In the genomic region with DNA sequence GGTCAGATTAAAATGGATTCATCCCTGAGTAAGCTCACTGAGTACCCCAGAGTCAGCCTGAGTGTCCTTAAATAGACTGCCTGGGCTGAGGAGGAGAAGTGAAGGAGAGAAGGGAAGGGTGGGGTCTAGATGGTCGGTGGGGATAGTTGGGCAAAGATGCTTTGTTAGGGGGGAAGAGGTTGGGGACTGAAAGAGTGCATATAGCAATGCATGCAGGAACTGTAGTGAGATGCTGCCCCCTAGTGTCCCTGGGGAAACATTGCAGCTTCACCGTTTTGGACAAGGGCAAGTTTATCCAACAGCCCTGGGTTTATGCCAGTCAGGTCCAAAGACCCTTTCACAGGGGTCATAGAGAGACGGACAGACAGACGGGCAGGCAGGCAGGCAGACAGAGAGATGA, we compare ENCODE assay signal across 10 mouse cellular contexts.
DNase-seq lines count a peak whose midpoint lies in the region; ATAC-seq and TF ChIP-seq lines count a peak whose summit lies in the region.
"Had no signal": no experiment of that assay in that cellular context is flagged by ENCODE, and none has a peak within 500 bp of the region (broad histone marks: within the 10 kb centered on the region; RNA-seq: fewer than 3 reads in every experiment).

No protein-coding gene starts in this region.

- no peak for TF ChIP-seq POLR2A in CH12.LX (IDR thresholded peaks at IDR 0.05; ENCODE audit: low read depth, low read length)

- H3K9me3 ChIP-seq in kidney, embryonic 15.5 days (replicated peaks), result no peaks in the 10 kb centered on the region
- H3K9me3 ChIP-seq in CH12.LX (replicated peaks; ENCODE audit: low read length), result peaks cover 79% of the 10 kb centered on the region
- no peaks in the 10 kb centered on the region for H3K9me3 ChIP-seq in kidney, postnatal 0 days (replicated peaks; ENCODE audit: low read length)
- H3K9me3 ChIP-seq: embryonic facial prominence, embryonic 12.5 days had no signal

- ATAC-seq in kidney, embryonic 15.5 days (replicated peaks; ENCODE audit: low FRiP score), result no peak
- no peak for ATAC-seq in Patski
- no peak for ATAC-seq in kidney, postnatal 0 days (replicated peaks; ENCODE audit: low FRiP score, low read depth)
- ATAC-seq in frontal cortex, adult (ENCODE audit: low TSS enrichment), result no peak

- no peak overlapping the region for H3K4me2 ChIP-seq in kidney, embryonic 15.5 days
- H3K4me2 ChIP-seq in CH12.LX (ENCODE audit: insufficient read depth, low read depth, poor library complexity, severe bottlenecking), result no peak overlapping the region
- no peak overlapping the region for H3K4me2 ChIP-seq in kidney, postnatal 0 days (ENCODE audit: low read length)
- H3K4me2 ChIP-seq: embryonic facial prominence, embryonic 12.5 days; limb, embryonic 12.5 days had no signal

- TF ChIP-seq CTCF in CH12.LX (conservative IDR thresholded peaks at IDR 0.05 in 1 of 2, IDR thresholded peaks at IDR 0.05 in 1 of 2; ENCODE audit: low read depth in 2 of 2, low read length in 2 of 2) (no peak), Patski (IDR thresholded peaks at IDR 0.05) (peak; percentile 68)
- TF ChIP-seq CTCF in kidney, postnatal 0 days (IDR thresholded peaks at IDR 0.05; ENCODE audit: low read depth), result peak; percentile 83

- peak; percentile 7 to 21 for DNase-seq in kidney, adult 8-10 months
- DNase-seq in CH12.LX (ENCODE audit: extremely low read depth) (no peak), Patski (ENCODE audit: low read depth, low spot score) (no peak)
- peak; percentile 85 for DNase-seq in embryo, embryonic 10.5 days (ENCODE audit: low spot score)
- peak; percentile 65 for DNase-seq in kidney, postnatal 0 days (ENCODE audit: low spot score)
- DNase-seq in naive thymus-derived CD4-positive, alpha-beta T cell, adult 2 months (ENCODE audit: low read depth), result peak; percentile 2

- no peaks in the 10 kb centered on the region for H3K36me3 ChIP-seq in kidney, embryonic 15.5 days
- no peaks in the 10 kb centered on the region for H3K36me3 ChIP-seq in CH12.LX (replicated peaks in 1 of 2; ENCODE audit: control insufficient read depth in 1 of 2, insufficient read depth in 1 of 2, low read length in 1 of 2)
- no peaks in the 10 kb centered on the region for H3K36me3 ChIP-seq in kidney, postnatal 0 days (ENCODE audit: insufficient read depth, low read length)
- H3K36me3 ChIP-seq: embryonic facial prominence, embryonic 12.5 days; limb, embryonic 12.5 days had no signal

- H3K27ac ChIP-seq in kidney, embryonic 15.5 days, result no peak overlapping the region
- H3K27ac ChIP-seq in CH12.LX (ENCODE audit: insufficient read depth, low read depth), result no peak overlapping the region
- H3K27ac ChIP-seq in kidney, postnatal 0 days, result no peak overlapping the region
- H3K27ac ChIP-seq: embryonic facial prominence, embryonic 12.5 days; limb, embryonic 12.5 days had no signal

- dilution Hi-C loops in CH12.LX (cut with MboI; ENCODE audit: extremely low pct_ligation_motif_present, extremely low pct_unique_long_range_greater_than_20kb, low sequenced_read_pairs), result no loop called here

- POLR2A ChIA-PET in Patski (lab: Charles Lee), result no interaction called here

- in situ Hi-C loops in CH12.LX (cut with MboI; ENCODE audit: low pct_ligation_motif_present, low pct_unique_long_range_greater_than_20kb, low sequenced_read_pairs), result no loop called here
- in situ Hi-C loops in Patski (cut with MboI; ENCODE audit: low pct_unique_long_range_greater_than_20kb), result no loop called here

- no peaks in the 10 kb centered on the region for H3K79me2 ChIP-seq in CH12.LX (replicated peaks; ENCODE audit: control insufficient read depth, extremely low read depth, insufficient read depth, poor library complexity, severe bottlenecking)

- CTCF ChIA-PET in Patski (lab: Charles Lee), result interaction anchor here (1.2 to 2.3 kb wide), 3 partner anchors 8 to 10 kb away, joined by 4 to 8 read pairs (median 6); no protein-coding TSS in a partner anchor

- H3K27me3 ChIP-seq in kidney, embryonic 15.5 days, result no peaks in the 10 kb centered on the region
- H3K27me3 ChIP-seq in CH12.LX (replicated peaks) (no peaks in the 10 kb centered on the region), Patski (no peaks in the 10 kb centered on the region)
- no peaks in the 10 kb centered on the region for H3K27me3 ChIP-seq in kidney, postnatal 0 days (ENCODE audit: insufficient read depth, low read length)
- H3K27me3 ChIP-seq: embryonic facial prominence, embryonic 12.5 days had no signal

- TF ChIP-seq EP300 in CH12.LX (IDR thresholded peaks at IDR 0.05; ENCODE audit: low read length), result no peak

- TF ChIP-seq RAD21 in CH12.LX (IDR thresholded peaks at IDR 0.05; ENCODE audit: low read depth, low read length), result peak; percentile 7

- H3K4me1 ChIP-seq in kidney, embryonic 15.5 days, result no peaks in the 10 kb centered on the region
- no peaks in the 10 kb centered on the region for H3K4me1 ChIP-seq in CH12.LX (ENCODE audit: control insufficient read depth in 1 of 2, insufficient read depth in 2 of 2)
- H3K4me1 ChIP-seq in kidney, postnatal 0 days (replicated peaks; ENCODE audit: insufficient read depth, low read length), result no peaks in the 10 kb centered on the region
- H3K4me1 ChIP-seq: embryonic facial prominence, embryonic 12.5 days; limb, embryonic 12.5 days had no signal

- H3K9ac ChIP-seq in kidney, embryonic 15.5 days, result no peak overlapping the region
- H3K9ac ChIP-seq in CH12.LX (ENCODE audit: insufficient read depth, low read depth), result no peak overlapping the region
- H3K9ac ChIP-seq in kidney, postnatal 0 days (ENCODE audit: low read depth, low read length), result no peak overlapping the region
- H3K9ac ChIP-seq: embryonic facial prominence, embryonic 12.5 days; limb, embryonic 12.5 days had no signal

- WGBS in kidney, embryonic 15.5 days, result 3% methylated on average over 4 of the region's 4 CpGs
- WGBS in kidney, postnatal 0 days, result 5% methylated on average over 4 of the region's 4 CpGs

- no peak overlapping the region for H3K4me3 ChIP-seq in kidney, embryonic 15.5 days (replicated peaks)
- no peak overlapping the region for H3K4me3 ChIP-seq in CH12.LX (replicated peaks in 1 of 3; ENCODE audit: low read depth in 2 of 3, low read length in 2 of 3, poor library complexity in 1 of 3)
- no peak overlapping the region for H3K4me3 ChIP-seq in kidney, postnatal 0 days (replicated peaks; ENCODE audit: low read depth, low read length)
- H3K4me3 ChIP-seq: embryonic facial prominence, embryonic 12.5 days; limb, embryonic 12.5 days had no signal

TF ChIP-seq in CH12.LX, 34 proteins besides CTCF, POLR2A, EP300 and RAD21:
- no peak for TF ChIP-seq MXI1 (IDR thresholded peaks at IDR 0.05; ENCODE audit: low read depth, low read length)
- TF ChIP-seq MAFK (IDR thresholded peaks at IDR 0.05; ENCODE audit: insufficient replicate concordance, low read length), result no peak
- no peak for TF ChIP-seq ETS1 (conservative IDR thresholded peaks at IDR 0.05; ENCODE audit: low read depth, low read length)
- no peak for TF ChIP-seq ZMIZ1 (IDR thresholded peaks at IDR 0.05; ENCODE audit: low read depth, low read length)
- TF ChIP-seq MEF2A (IDR thresholded peaks at IDR 0.05; ENCODE audit: borderline replicate concordance, low read depth, low read length), result no peak

Comparison
In these comparisons a context has a peak if more than half of its experiments do, and no peak if none do; other contexts are left out.
1. DNase-seq: peak in kidney, adult 8-10 months (2 of 2), embryo, embryonic 10.5 days (single experiment), kidney, postnatal 0 days (single experiment) and naive thymus-derived CD4-positive, alpha-beta T cell, adult 2 months (single experiment); none in CH12.LX (single experiment) and Patski (single experiment).
2. CTCF ChIP-seq: peak in Patski (single experiment) and kidney, postnatal 0 days (single experiment); none in CH12.LX (0 of 2).